Mouse (Mus musculus) large intestine, adult 2 months (tissue): Measurements from ENCODE around the gene Smok3b. TPM values are rescaled to one million over a fixed set of nuclear protein-coding genes. Genes with fewer than 3 reads are reported as not detected.

Source experiments
- DNase-seq: peaks from one replicate; pipeline ENCODE4 v3.0.0-alpha.2; 2012; ENCODE audit warnings: low read depth, low spot score
- WGBS: fragments of 180-500 bp; shearing (Covaris S2); methylation state at CpG from one replicate; pipeline ENCODE4 v1.1.7; 2018; 5-methylcytosine and 5-hydroxymethylcytosine counted together
- polyA plus RNA-seq: library from polyadenylated mRNA; depleted of rRNA; stranded (reverse); fragments of >200 nt; gene quantifications from 2 replicates; pipeline ENCODE4 v1.2.3, GENCODE M21; 2012; rRNA removed

Gene Smok3b
- polyA plus RNA-seq, 1 experiment, result not detected

DNA sequence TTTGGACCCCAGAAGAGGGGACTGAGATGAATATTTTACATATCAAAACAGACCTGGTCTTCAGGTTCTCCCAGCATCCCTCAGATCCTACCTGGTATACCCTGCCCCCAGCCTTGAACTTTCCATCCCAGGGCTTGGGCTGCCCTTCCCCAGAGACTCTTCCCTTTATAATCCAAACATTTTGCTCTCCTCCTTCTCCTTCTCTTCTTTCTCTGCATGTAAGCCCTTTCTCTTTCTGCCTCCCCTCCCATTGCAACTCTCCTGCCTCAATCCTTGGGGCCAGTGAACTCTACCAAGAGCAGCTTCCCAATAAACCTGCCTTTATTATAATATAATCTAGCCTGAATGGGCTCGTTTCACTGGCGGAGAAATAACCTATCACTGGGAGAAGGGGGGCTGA, 62.7 kb downstream of the Smok3b start:
- DNase-seq, result no peak

DNA sequence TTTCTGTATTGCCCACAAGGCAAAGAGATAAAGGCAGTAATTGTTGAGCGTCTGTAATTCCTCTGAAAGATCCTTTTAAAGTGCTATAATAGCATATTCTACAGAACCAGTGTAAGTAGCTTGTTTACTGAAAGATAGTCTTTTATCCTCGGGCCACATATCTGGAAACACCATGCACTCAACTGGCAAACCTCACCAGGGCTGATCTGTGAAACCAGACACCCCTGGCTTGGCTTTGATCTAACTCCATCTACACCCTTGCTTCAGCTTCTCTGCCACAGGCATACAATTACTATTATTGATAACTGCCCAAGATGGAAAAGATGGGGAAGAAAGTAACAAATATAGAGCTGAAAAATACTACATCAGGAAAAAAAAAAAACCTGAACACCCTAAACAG, 63.3 kb downstream of the Smok3b start:
- 49% methylated on average over 2 of the region's 2 CpGs for WGBS
- DNase-seq, result no peak

More for the DNA sequence above, 62.7 kb downstream of the Smok3b start:
- WGBS, result 88% methylated on average over 2 of the region's 2 CpGs

DNA sequence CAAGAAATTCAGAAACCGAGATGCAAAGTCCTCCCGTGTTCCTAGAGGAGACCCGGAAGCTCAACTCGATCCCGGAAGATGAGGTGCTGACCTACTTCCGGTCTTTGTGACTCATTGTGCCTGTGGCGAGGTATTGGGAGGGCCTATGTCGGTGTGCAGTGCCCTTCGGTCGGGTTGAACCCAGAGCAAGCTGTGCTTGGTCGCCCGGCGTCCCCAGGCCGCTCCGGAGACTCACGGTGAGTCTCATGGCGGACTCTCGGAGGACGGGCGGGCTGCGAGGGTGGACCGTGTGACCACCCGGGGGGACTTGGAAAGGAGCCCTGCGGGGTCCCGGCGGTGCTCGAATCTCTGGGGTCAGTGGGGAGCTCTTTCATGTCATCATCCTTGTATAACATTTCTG, 63.8 kb downstream of the Smok3b start, which contains the start of gene Zkscan1:
Gene Zkscan1 (plus strand): TSS at position 89 of the 400 bp plus-strand sequence.
- WGBS, result under 1% methylated on average over 27 of the region's 27 CpGs
- DNase-seq, result peak; percentile 87

DNA sequence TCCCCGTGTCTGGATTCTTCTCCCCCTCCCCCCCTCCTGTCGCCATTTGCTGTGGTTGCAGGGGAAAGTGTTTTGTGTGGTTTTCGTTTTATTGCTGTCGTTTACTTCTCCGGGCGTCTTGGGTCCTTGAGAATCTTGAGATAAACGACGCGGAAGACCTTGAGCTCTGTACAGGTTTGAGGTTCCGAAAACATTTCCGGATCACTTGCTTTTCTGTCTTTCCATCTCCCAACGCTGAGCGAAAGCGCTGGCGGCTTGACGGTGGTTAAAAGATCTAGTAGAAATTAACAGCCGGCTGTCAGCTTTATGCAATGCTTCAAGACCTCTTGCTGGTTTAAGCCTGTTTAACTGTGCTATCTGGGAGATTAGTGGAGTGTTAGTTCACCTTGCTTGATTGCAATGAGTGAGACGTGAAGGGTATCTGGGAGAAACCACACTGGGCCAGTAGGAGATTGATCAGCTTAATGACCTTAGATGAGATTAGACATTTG, 64.2 kb downstream of the Smok3b start:
- 2% methylated on average over 18 of the region's 18 CpGs for WGBS
- no peak for DNase-seq

DNA sequence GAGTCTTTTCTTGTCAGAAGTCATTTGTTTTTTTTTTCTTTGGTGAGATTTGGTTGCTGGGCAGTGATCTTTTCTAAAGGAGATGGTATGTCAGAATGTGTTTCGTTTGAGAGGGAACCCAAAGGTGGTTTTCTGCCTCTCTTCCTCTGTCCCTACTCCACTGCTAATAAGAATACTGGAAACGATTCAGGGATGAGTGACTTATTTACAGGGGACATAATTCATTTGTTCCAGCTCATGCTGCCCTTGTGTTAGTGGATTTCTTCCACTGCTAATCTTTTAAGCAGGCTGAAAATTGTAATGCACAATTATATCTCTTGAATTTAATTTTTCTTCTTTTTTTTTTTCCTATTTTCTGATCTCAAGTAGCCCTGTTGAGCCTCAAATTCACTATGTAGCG, 65.6 kb downstream of the Smok3b start:
- no peak for DNase-seq
- WGBS, result 37% methylated on average over 3 of the region's 3 CpGs

DNA sequence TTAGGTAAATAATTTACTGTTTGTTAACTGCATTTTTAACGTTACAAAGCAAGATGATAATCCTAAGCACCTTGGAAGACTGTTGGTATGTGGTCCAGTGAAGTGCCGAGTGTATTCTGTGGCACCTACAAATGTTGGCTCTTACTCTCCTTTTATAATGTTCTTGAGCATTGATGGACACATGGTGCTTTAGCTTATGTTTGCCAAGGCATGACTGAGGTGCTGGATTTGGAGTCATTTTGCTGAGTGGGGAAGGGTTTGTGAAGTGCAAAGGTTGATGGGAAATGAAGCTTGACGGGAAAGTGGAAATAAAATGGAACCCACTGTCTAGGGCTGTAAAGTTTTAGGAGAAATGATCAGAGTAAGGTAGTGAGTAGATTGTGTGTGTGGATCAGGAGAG, 67.1 kb downstream of the Smok3b start:
- no peak for DNase-seq
- 35% methylated on average over 3 of the region's 3 CpGs for WGBS

DNA sequence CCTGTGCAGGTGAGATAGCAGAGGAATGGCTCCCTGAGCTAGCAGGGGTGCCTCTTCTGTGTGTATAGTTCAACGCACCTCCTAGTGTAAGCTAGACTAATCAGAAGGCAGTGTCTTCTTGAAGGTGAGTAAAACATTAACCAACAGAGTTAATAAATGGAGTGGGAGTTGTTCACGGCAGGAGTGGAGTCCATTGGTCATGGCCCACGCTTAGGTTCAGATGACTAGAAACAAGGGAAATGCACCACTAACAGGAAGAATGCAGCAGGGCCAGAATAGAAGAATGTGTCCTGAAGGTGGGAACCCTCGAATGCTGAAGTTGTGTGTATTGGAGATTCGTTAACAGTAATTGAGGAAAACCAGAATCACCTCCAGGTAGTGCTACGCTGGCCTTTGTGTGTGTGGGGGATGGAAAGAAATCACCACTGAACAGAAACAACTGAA, 67.9 kb downstream of the Smok3b start:
- DNase-seq, result peak; percentile 56
- 38% methylated on average over 6 of the region's 6 CpGs for WGBS

DNA sequence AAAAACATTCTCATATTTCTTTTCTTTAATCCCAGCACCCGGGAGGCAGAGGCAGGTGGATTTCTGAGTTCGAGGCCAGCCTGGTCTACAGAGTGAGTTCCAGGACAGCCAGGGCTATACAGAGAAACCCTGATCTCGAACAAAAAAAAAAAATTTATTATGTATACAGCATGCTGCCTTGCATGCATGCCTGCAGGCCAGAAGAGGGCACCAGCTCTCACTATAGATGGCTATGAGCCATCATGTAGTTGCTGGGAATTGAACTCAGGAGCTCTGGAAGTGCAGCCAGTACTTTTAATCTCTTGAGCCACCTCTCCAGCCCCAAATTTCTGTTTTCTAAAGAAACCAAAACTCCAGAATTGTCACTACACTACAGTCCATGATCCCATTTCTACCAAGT, 69.0 kb downstream of the Smok3b start:
- no peak for DNase-seq
- 49% methylated on average over 3 of the region's 3 CpGs for WGBS

DNA sequence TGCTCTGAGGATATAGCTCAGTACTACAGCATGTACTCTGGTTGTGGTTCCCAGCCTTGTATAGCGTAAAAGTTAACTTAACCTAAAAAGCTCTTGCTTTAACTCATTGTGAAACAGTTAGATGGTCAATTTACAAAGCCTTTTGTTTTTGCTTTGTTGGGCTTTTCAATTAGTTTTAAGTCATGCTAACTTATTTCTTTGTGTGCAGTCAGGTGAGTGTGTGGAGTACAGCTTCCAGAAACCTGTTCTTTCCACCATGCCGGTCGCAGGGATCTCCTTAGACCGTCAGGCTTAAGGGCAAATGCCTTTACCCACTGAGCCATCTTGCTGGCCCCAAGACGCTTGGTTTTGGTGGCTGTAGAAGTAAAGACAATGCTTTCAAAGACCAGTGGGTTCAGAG, 69.5 kb downstream of the Smok3b start:
- DNase-seq, result no peak
- WGBS, result 95% methylated on average over 5 of the region's 5 CpGs

DNA sequence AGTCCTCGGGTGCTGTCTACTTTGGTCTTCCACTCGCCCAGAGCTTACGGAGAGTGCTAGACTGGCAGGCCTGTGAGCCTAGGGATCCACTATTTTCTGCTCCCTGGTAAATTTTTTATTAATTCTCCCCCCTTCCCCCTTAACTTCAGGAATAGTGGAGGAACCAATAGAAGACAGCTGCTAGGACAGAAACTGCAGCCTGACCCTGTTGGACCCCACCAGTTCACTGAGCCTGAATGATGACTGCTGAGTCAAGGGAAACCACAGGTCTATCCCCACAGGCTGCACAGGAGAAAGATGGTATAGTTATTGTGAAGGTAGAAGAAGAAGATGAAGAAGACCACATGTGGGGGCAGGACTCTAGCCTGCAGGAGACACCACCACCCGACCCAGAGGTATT, 71.5 kb downstream of the Smok3b start:
- WGBS, result 91% methylated on average over 4 of the region's 4 CpGs
- no peak for DNase-seq

DNA sequence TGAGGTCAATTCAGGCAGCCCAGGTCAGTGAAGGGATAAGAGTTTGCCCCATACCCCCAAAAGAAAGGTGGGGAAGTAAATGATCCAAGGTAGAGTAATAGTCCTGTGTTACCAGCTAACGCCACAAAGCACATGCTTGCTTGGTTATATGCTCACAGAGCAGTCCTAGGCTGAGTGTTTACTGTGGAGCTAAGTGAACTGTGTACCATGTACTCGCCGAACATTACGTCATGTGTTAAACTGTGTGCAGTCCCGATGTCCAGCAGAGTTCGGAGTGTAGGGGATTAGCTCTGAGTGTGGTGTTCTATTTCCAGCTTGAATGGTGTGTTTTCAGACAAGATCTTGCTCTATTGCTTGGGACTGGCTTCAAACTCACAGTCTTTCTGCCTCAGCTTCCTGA, 73.2 kb downstream of the Smok3b start:
- no peak for DNase-seq
- 90% methylated on average over 6 of the region's 6 CpGs for WGBS

Other genes with a start within 250 kb of the Smok3b start
- 31.2 and 34.9 TPM in 2 replicates for gene Ppp1r35, start 242.6 kb upstream of the Smok3b start, polyA plus RNA-seq
- gene Mepce, start 233.8 kb upstream of the Smok3b start, polyA plus RNA-seq, result 33.7 and 40.1 TPM in 2 replicates
- gene Zcwpw1, start 233.6 kb upstream of the Smok3b start, polyA plus RNA-seq, result 0.48 and 0.84 TPM in 2 replicates
- 9.9 and 12.5 TPM in 2 replicates for gene Pilra, start 185.1 kb upstream of the Smok3b start, polyA plus RNA-seq
- gene Pilrb1, start 163.3 kb upstream of the Smok3b start, polyA plus RNA-seq, result 6.6 and 8.9 TPM in 2 replicates
- 7.5 and 11.9 TPM in 2 replicates for gene Pilrb2, start 149.6 kb upstream of the Smok3b start, polyA plus RNA-seq
- gene Cyp3a13, start 99.8 kb upstream of the Smok3b start, polyA plus RNA-seq, result 23.5 and 51.9 TPM in 2 replicates
- 0.11 and 0.16 TPM in 2 replicates for gene Gjc3, start 58.3 kb upstream of the Smok3b start, polyA plus RNA-seq
- gene Azgp1, start 39.9 kb upstream of the Smok3b start, polyA plus RNA-seq, result 0.17 TPM in 1 of 2 replicates, not detected in the other
- not detected in 2 replicates for gene Smok3a, start 168 bp upstream of the Smok3b start, polyA plus RNA-seq
- not detected in 2 replicates for gene Smok3c, start 31.8 kb downstream of the Smok3b start, polyA plus RNA-seq
- gene Zkscan1, start 63.7 kb downstream of the Smok3b start, polyA plus RNA-seq, result 2.9 and 5.3 TPM in 2 replicates
- gene Zscan21, start 95.5 kb downstream of the Smok3b start, polyA plus RNA-seq, result 7.2 and 7.5 TPM in 2 replicates
- gene Zfp113, start 134.3 kb downstream of the Smok3b start, polyA plus RNA-seq, result 3.0 TPM in 2 replicates
- gene Cops6, start 139.6 kb downstream of the Smok3b start, polyA plus RNA-seq, result 97.2 and 105 TPM in 2 replicates
- 22.3 and 34.3 TPM in 2 replicates for gene Ap4m1, start 150.6 kb downstream of the Smok3b start, polyA plus RNA-seq
- 42.6 and 44.5 TPM in 2 replicates for gene Mcm7, start 151.0 kb downstream of the Smok3b start, polyA plus RNA-seq
- 41.6 and 47.7 TPM in 2 replicates for gene Taf6, start 166.0 kb downstream of the Smok3b start, polyA plus RNA-seq
- gene Cnpy4, start 166.1 kb downstream of the Smok3b start, polyA plus RNA-seq, result 4.0 and 4.2 TPM in 2 replicates
- gene Mblac1, start 172.9 kb downstream of the Smok3b start, polyA plus RNA-seq, result 2.5 TPM in 2 replicates
- gene Nxpe5, start 204.5 kb downstream of the Smok3b start, polyA plus RNA-seq, result 1.1 and 2.3 TPM in 2 replicates
- gene Lamtor4, start 234.1 kb downstream of the Smok3b start, polyA plus RNA-seq, result 180 and 194 TPM in 2 replicates
- 45.9 and 55.6 TPM in 2 replicates for gene BC037034, start 242.6 kb downstream of the Smok3b start, polyA plus RNA-seq